Mouse (Mus musculus) MEL (cell line): ENCODE measurements around the gene Medag.
A peak's percentile ranks its signal among the peaks of the same experiment; 100 is the strongest.

Experiments
- BHLHE40 ChIP-seq: IDR thresholded peaks from 2 replicates; pipeline ENCODE4 v1.6.1; 2012; ENCODE audit warnings: low read depth, mild to moderate bottlenecking, inconsistent platforms, low read length, improper control_type of control experiment, borderline replicate concordance
- CHD2 ChIP-seq: IDR thresholded peaks from 2 replicates; pipeline ENCODE4 v1.6.1; 2011; ENCODE audit warnings: low read length, improper control_type of control experiment
- CTCF ChIP-seq, 3 experiments: IDR thresholded peaks in 2 of 3; conservative IDR thresholded peaks in 1 of 3; 2 replicates each; pipeline ENCODE4 v1.5.1; 2011 to 2012; ENCODE audit warnings: low read length in 3 of 3, low read depth in 2 of 3, mild to moderate bottlenecking in 2 of 3, improper control_type of control experiment in 1 of 3, inconsistent platforms in 1 of 3, mixed read lengths in 1 of 3, moderate library complexity in 1 of 3; ENCODE audit not compliant: control insufficient read depth in 1 of 3, insufficient read depth in 1 of 3, poor library complexity in 1 of 3, severe bottlenecking in 1 of 3
- EP300 ChIP-seq, 2 experiments: IDR thresholded peaks; 2 replicates each; pipeline ENCODE4 v1.6.1; 2011; ENCODE audit warnings: improper control_type of control experiment in 2 of 2, low read length in 2 of 2, low read depth in 1 of 2, mild to moderate bottlenecking in 1 of 2
- ETS1 ChIP-seq: IDR thresholded peaks from 2 replicates; pipeline ENCODE4 v1.6.1; 2012; ENCODE audit warnings: low read depth, mild to moderate bottlenecking, inconsistent platforms, low read length, improper control_type of control experiment, moderate library complexity
- HCFC1 ChIP-seq: IDR thresholded peaks from 2 replicates; pipeline ENCODE4 v1.6.1; 2012; ENCODE audit warnings: low read depth, mild to moderate bottlenecking, inconsistent platforms, low read length, improper control_type of control experiment, moderate library complexity
- POLR2A ChIP-seq, 2 experiments: IDR thresholded peaks; 2 replicates each; pipeline ENCODE4 v1.6.1; 2011 to 2012; ENCODE audit warnings: low read length in 2 of 2, mild to moderate bottlenecking in 2 of 2, control low read depth in 1 of 2, improper control_type of control experiment in 1 of 2, low read depth in 1 of 2, moderate library complexity in 1 of 2; ENCODE audit not compliant: control insufficient read depth in 1 of 2, insufficient read depth in 1 of 2, poor library complexity in 1 of 2
- RAD21 ChIP-seq: IDR thresholded peaks from 2 replicates; pipeline ENCODE4 v1.6.1; 2011; ENCODE audit warnings: mild to moderate bottlenecking, low read depth, low read length, improper control_type of control experiment
- TAL1 ChIP-seq: IDR thresholded peaks from 2 replicates; pipeline ENCODE4 v1.6.1; 2012; ENCODE audit warnings: mild to moderate bottlenecking, inconsistent platforms, low read length, moderate library complexity, mixed read lengths
- TBP ChIP-seq: IDR thresholded peaks from 2 replicates; pipeline ENCODE4 v1.8.0; 2011; ENCODE audit warnings: low read depth, low read length, improper control_type of control experiment
- UBTF ChIP-seq: IDR thresholded peaks from 2 replicates; pipeline ENCODE4 v1.6.1; 2012; ENCODE audit warnings: low read depth, mild to moderate bottlenecking, inconsistent platforms, low read length, improper control_type of control experiment, moderate library complexity, borderline replicate concordance; ENCODE audit not compliant: insufficient read depth
- USF2 ChIP-seq, 2 experiments: IDR thresholded peaks; 2 replicates each; pipeline ENCODE4 v1.6.1; 2011 to 2012; ENCODE audit warnings: improper control_type of control experiment in 2 of 2, low read length in 2 of 2, borderline replicate concordance in 1 of 2, inconsistent platforms in 1 of 2, low read depth in 1 of 2, mild to moderate bottlenecking in 1 of 2; ENCODE audit not compliant: insufficient read depth in 1 of 2
- ZMIZ1 ChIP-seq: IDR thresholded peaks from 2 replicates; pipeline ENCODE4 v1.6.1; 2012; ENCODE audit warnings: low read depth, mild to moderate bottlenecking, inconsistent platforms, low read length, improper control_type of control experiment, moderate library complexity
- ZNF384 ChIP-seq: IDR thresholded peaks from 2 replicates; pipeline ENCODE4 v1.6.1; 2012; ENCODE audit warnings: low read depth, mild to moderate bottlenecking, inconsistent platforms, low read length, improper control_type of control experiment

- TF ChIP-seq CTCF (IDR thresholded peaks at IDR 0.05 in 2 of 3, conservative IDR thresholded peaks at IDR 0.05 in 1 of 3; ENCODE audit: control insufficient read depth in 1 of 3, insufficient read depth in 1 of 3, low read depth in 2 of 3, low read length in 3 of 3, poor library complexity in 1 of 3, severe bottlenecking in 1 of 3) (peak; percentile 32 to 64 (median 56)), HCFC1 (no peak), ZNF384 (no peak), POLR2A (IDR thresholded peaks at IDR 0.05; ENCODE audit: control insufficient read depth in 1 of 2, insufficient read depth in 1 of 2, low read depth in 1 of 2, low read length in 2 of 2, poor library complexity in 1 of 2) (no peak), USF2 (IDR thresholded peaks at IDR 0.05; ENCODE audit: borderline replicate concordance in 1 of 2, insufficient read depth in 1 of 2, low read depth in 1 of 2, low read length in 2 of 2) (no peak), UBTF (no peak), ZMIZ1 (no peak), TAL1 (no peak), ETS1 (no peak), TBP (no peak), CHD2 (no peak), RAD21 (peak; percentile 23), EP300 (IDR thresholded peaks at IDR 0.05; ENCODE audit: low read depth in 1 of 2, low read length in 2 of 2) (no peak), BHLHE40 (no peak)
Observed at GRCm38 (mm10) chr5:149456544-149456943, 45.0 kb downstream of the Medag start.
